Mouse (Mus musculus) lung, embryonic 14.5 days (tissue): ENCODE results near the gene Nsa2. TPM values are rescaled to one million over a fixed set of nuclear protein-coding genes. Genes with fewer than 3 reads are reported as not detected.
A peak's percentile ranks its signal among the peaks of the same experiment; 100 is the strongest.

Experiments
- ATAC-seq: fragments of 200-750 bp; cut with Nextera tagmentation; 2 replicates; pipeline ENCODE4 v1.8.0; 2017; ENCODE audit warnings: mild to moderate bottlenecking, moderate TSS enrichment, moderate library complexity; ENCODE audit not compliant: insufficient read depth
- DNase-seq: peaks from one replicate; pipeline ENCODE4 v3.0.0-alpha.2; 2015
- H3K27ac ChIP-seq: fragments of 300-500 bp; sonication (generic); 2 replicates; pipeline ENCODE4 v1.5.1; 2014; ENCODE audit warnings: low read depth, mild to moderate bottlenecking, moderate library complexity
- H3K27me3 ChIP-seq: fragments of 300-500 bp; sonication (generic); 2 replicates; pipeline ENCODE4 v1.6.1; 2014; ENCODE audit warnings: low read length, control low read depth; ENCODE audit not compliant: insufficient read depth
- H3K36me3 ChIP-seq: fragments of 300-500 bp; sonication (generic); 2 replicates; pipeline ENCODE4 v1.6.1; 2014; ENCODE audit warnings: control low read depth; ENCODE audit not compliant: insufficient read depth
- H3K4me1 ChIP-seq: fragments of 300-500 bp; sonication (generic); 2 replicates; pipeline ENCODE4 v1.6.1; 2014; ENCODE audit warnings: antibody characterized with exemption, control low read depth; ENCODE audit not compliant: insufficient read depth
- H3K4me2 ChIP-seq: fragments of 300-500 bp; sonication (generic); 2 replicates; pipeline ENCODE4 v1.6.1; 2014; ENCODE audit warnings: mild to moderate bottlenecking
- H3K4me3 ChIP-seq: fragments of 300-500 bp; sonication (generic); 2 replicates; pipeline ENCODE4 v1.5.1; 2014; ENCODE audit warnings: low read depth, low read length
- H3K9ac ChIP-seq: fragments of 300-500 bp; sonication (generic); 2 replicates; pipeline ENCODE4 v1.6.1; 2014
- H3K9me3 ChIP-seq: fragments of 300-500 bp; sonication (generic); 2 replicates; pipeline ENCODE4 v1.6.1; 2016; ENCODE audit warnings: low read depth, low read length, control low read depth
- CTCF ChIP-seq: IDR thresholded peaks from 2 replicates; pipeline ENCODE4 v1.5.1; 2016; ENCODE audit warnings: antibody characterized with exemption, low read depth
- WGBS: fragments of 180-500 bp; shearing (Covaris S2); extraction: QIAGEN DNeasy Blood & Tissue Kit; methylation state at CpG from one replicate; pipeline ENCODE4 v1.1.7; 2014; 5-methylcytosine and 5-hydroxymethylcytosine counted together
- polyA plus RNA-seq: library from polyadenylated mRNA; unstranded; fragments of >200 nt; fragmentation: Nextera tagmentation; extraction: Ambion mirVana; gene quantifications from 2 replicates; pipeline ENCODE4 v1.2.1, GENCODE M21; 2014

Nsa2 gene
- polyA plus RNA-seq: 71.5 and 72.8 TPM in 2 replicates

DNA sequence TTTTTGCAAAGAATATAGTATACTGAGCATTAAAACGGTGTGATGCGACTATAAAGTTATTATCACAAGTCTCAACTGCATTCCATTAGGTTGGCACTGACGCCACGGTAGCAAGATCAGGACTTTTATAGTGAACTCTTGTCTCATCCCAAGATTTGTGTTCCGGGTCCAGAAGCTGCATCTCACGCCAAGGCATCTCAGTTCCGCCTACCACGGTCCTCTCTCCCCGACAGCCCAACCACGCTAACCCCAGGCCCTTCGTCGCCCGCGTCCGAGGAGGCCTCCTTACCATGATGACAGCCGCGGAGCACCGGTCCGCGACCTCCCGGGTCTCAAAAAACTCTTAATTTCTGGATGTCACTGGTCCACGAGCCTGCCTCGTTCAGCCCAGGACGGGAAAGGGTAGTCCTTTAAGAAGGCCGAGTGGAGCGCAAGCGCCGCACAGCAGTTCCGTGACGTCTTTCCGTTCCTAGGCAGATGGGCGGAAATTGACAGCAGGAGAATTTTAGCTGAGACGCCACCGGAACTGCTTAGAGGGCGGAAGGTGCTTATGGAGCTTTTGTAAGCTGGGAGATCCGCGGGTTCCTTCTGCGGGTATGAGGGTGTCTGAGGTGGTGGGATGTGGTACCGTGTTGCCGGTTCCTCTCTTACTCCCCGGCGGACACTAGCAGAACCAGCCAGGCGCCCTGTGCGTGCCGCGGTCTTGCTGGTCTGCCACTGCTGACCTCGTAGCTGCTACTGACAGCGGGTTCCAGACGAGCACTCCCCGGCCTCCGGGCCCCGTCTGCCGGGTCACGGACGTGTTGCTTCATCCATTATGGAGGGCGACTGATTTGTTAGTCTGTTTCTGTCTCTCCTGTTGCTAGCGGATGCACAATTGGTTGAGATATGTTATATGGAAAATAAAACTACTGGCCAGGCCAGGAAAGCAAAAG lies at the start of gene Nsa2, which contains the start of gene Gfm2:
Nsa2 (minus strand) TSS at position 472 of the 935 bp plus-strand sequence.
Gfm2 (plus strand) TSS at position 472 of the 935 bp plus-strand sequence.
- under 1% methylated on average over 57 of the region's 57 CpGs for WGBS
- H3K9me3 ChIP-seq: no peaks in the 10 kb centered on the region
- ATAC-seq (peak; percentile 98), DNase-seq (peak; percentile 97)
- peak within 1 kb of the TSS; percentile 86 for H3K9ac ChIP-seq
- H3K27me3 ChIP-seq: no peaks in the 10 kb centered on the region
- 0 out of 2 replicates have a peak, but pooled peaks cover 3% of the 10 kb centered on the region for H3K4me1 ChIP-seq
- H3K4me2 ChIP-seq: peak within 1 kb of the TSS; percentile 78
- peak within 1 kb of the TSS; percentile 89 for H3K4me3 ChIP-seq
- H3K27ac ChIP-seq: peak within 1 kb of the TSS; percentile 70; the same call in 1 of the 2 replicates
- peaks cover 20% of the 10 kb centered on the region for H3K36me3 ChIP-seq
- TF ChIP-seq CTCF: no peak

DNA sequence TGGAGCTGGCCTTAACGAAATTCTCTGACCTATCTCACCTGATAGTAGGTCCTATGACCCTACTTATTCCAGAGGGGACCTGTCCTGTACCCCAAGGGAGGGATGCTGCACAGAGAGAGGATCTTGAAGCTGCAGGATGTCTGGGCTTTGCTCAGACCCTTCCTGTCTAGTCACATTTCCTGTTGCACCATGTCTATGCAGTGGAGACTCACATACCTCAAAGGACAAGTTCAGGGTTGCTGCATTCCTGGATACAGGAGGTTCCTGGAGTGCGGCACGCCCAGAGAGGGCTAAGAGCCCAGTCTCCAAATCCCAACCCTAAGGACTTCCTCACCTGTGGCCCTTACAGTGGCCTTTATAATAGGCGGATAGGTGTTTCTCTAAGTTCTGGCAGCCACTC lies 48.6 kb upstream of the Nsa2 start:
- no peaks in the 10 kb centered on the region; the same call in 1 of the 2 replicates for H3K4me1 ChIP-seq
- TF ChIP-seq CTCF: no peak
- WGBS: 68% methylated on average over 4 of the region's 4 CpGs
- H3K27ac ChIP-seq: no peak overlapping the region
- ATAC-seq (no peak), DNase-seq (no peak)
- H3K4me3 ChIP-seq: no peak overlapping the region
- H3K9me3 ChIP-seq: no peaks in the 10 kb centered on the region
- no peak overlapping the region for H3K4me2 ChIP-seq
- no peak overlapping the region for H3K9ac ChIP-seq
- peaks cover 10% of the 10 kb centered on the region; the same call in 1 of the 2 replicates for H3K36me3 ChIP-seq
- no peaks in the 10 kb centered on the region for H3K27me3 ChIP-seq

DNA sequence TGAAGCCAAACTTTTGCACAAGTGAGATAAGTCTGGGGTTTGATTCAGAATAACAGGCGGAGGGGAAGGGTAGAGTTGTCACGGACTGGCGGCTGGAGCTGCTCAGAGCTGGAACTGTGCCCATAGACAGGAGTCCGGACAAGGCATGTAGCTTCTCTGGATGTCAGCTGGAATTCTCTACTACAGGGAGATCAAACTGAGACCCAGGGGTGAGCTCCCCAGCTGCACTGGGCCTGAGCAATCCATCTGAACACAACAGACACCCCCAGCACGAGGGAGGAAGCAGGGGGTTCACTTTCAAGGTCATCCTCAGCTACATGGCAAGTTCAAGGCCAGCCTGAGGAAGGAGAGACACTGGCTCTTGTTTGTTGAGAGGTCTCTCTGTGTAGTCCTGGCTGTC lies 46.9 kb upstream of the Nsa2 start:
- 43% methylated on average over 5 of the region's 5 CpGs for WGBS
- Histone ChIP-seq H3K4me1 (no peaks in the 10 kb centered on the region; the same call in 1 of the 2 replicates), H3K4me3 (no peak overlapping the region), H3K27ac (no peak overlapping the region; the same call in 1 of the 2 replicates), H3K27me3 (no peaks in the 10 kb centered on the region), H3K4me2 (no peak overlapping the region), H3K9ac (no peak overlapping the region), H3K36me3 (peaks cover 25% of the 10 kb centered on the region), H3K9me3 (no peaks in the 10 kb centered on the region)
- ATAC-seq (peak; percentile 28; the same call in 1 of the 2 replicates), DNase-seq (peak; percentile 66)
- no peak for TF ChIP-seq CTCF

DNA sequence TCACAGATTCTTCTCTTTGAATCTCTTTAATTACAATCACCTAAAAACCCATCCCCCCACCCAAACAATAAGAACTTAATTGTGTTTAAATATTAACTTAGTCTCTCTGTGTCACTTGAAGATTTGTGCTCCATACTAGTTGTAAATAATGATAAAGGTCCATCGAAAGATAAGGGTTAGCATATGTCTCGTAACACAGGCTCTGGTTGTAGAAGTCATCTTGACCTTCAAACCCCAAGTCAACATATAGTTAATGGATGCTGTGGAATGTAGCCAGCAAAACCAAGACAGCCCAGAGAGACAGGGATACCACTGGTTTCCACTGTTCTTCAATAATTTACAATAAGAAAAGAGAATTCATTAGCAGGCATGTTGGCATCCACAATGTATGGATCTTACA lies 46.4 kb upstream of the Nsa2 start:
- TF ChIP-seq CTCF: no peak
- no peak overlapping the region for H3K4me2 ChIP-seq
- no peak for DNase-seq
- no peaks in the 10 kb centered on the region for H3K9me3 ChIP-seq
- WGBS: 64% methylated on average over 2 of the region's 2 CpGs
- no peaks in the 10 kb centered on the region; the same call in 1 of the 2 replicates for H3K4me1 ChIP-seq
- peaks cover 29% of the 10 kb centered on the region for H3K36me3 ChIP-seq
- H3K27ac ChIP-seq: no peak overlapping the region
- no peak overlapping the region for H3K4me3 ChIP-seq
- no peak for ATAC-seq
- H3K9ac ChIP-seq: no peak overlapping the region
- H3K27me3 ChIP-seq: no peaks in the 10 kb centered on the region

DNA sequence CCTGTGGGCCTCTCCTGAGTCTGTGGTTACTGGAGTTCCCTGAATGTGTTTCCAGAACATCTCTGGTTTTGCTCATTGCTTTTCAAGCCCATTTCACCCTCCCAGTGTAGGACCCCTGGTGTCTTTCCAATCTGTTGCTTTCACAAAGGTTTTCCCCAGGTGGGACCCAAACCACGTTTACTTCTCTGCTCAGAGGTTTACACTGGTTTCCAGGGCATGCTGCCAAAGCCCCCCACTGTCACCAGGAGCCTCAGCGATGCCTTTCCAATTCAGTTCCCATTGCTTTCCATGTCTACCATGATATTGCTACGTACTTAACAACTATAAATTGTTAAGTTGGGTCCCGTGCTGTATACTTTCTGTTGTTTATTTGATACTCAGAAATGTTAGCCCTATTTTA lies 45.1 kb upstream of the Nsa2 start:
- 69% methylated on average over 4 of the region's 4 CpGs for WGBS
- Histone ChIP-seq H3K4me2 (no peak overlapping the region), H3K4me3 (no peak overlapping the region), H3K36me3 (peaks cover 41% of the 10 kb centered on the region), H3K27ac (no peak overlapping the region), H3K27me3 (no peaks in the 10 kb centered on the region), H3K9me3 (no peaks in the 10 kb centered on the region), H3K4me1 (no peaks in the 10 kb centered on the region; the same call in 1 of the 2 replicates), H3K9ac (no peak overlapping the region)
- ATAC-seq: no peak
- no peak for DNase-seq
- TF ChIP-seq CTCF: no peak

DNA sequence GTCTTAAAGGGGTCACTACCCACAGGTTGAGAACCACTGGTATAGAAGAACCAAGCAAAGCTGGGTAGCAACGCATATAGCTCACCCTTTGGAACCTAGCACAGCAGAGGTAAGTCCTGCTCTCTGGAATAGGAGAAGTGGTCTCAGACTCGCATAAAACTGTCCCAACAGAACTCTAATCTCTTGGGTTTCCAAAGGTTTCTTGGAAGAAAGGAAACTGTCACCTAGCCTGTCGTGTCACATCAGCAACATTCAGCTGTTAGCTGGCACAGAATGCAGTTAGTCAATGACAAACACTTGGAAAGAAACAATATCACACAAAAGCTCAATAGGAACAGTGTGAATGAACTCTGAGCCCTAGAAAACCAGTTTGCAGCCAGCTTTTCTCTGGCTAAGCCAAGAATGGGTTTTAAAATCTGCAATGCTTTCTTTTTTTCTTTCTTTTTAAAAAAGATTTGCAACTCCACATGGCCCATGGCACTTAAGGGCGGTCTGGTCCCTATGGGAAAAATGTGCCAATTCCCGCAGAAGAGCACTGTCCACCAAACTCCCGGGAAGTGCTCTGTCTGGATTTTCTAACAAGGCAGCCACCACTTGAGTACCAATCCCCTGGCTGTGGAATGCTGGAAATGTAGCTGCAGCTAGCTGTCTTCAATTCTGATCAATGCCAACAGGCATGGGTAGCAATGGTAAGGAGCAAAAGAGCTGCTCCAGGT lies 42.5 kb upstream of the Nsa2 start:
- H3K36me3 ChIP-seq: peaks cover 65% of the 10 kb centered on the region

More for the DNA sequence above, 42.5 kb upstream of the Nsa2 start:
- DNase-seq (no peak), ATAC-seq (no peak)
- no peak overlapping the region for H3K27ac ChIP-seq
- no peaks in the 10 kb centered on the region; the same call in 1 of the 2 replicates for H3K4me1 ChIP-seq
- H3K27me3 ChIP-seq: no peaks in the 10 kb centered on the region
- no peak overlapping the region for H3K4me2 ChIP-seq
- H3K9ac ChIP-seq: no peak overlapping the region
- no peak overlapping the region for H3K4me3 ChIP-seq
- no peaks in the 10 kb centered on the region for H3K9me3 ChIP-seq
- 79% methylated on average over 6 of the region's 6 CpGs for WGBS
- TF ChIP-seq CTCF: no peak
